Mouse (Mus musculus) c-Kit-positive CD71-positive TER-119-negative erythroid progenitor cells, embryonic 14.5 days (primary cell): ENCODE data around the gene 1110012L19Rik.
"Not testable (repeated sequence)": the region's sequence is repeated elsewhere in the genome, so short reads cannot be mapped to it uniquely, and the experiment has no call there.

Source experiments
- DNase-seq: peaks from one replicate; pipeline ENCODE4 v3.0.0-alpha.2; 2013; ENCODE audit warnings: low read depth

1110012L19Rik gene

DNA sequence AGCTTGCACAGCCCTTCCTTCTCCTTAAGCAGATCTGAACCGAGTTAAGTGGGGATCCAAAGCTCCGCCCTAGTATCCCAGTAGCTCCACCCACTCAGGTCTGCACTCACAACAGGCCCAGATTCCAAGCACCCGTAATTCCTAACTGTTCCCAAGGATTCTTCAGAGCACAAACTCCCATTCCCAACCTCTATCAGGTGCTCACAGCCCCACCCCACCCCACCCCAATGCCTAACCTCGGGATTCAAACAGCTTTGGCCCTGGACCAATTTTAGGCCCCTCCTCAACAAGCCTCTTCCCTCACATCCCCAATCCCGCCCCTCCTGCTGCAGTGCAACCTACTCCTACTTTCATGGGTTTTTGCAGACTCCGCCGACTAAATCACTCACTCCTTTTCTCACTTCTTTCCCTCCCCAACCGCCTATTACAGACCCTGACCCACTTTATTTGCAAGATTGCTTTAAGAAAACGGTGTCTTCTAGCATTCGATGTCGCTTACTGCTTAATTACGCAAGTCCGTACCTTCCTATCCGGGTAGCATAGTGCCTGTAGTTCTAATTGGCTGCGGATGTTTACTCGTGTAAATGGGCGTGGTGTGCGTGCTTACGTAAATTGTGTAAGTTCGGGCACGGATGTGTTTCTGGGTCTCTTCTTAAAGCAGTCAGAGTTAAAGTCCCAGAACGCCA, at the start of gene 1110012L19Rik:
Gene 1110012L19Rik (plus strand): TSS at position 602 of the 686 bp plus-strand sequence.
- DNase-seq: peak; percentile 72

DNA sequence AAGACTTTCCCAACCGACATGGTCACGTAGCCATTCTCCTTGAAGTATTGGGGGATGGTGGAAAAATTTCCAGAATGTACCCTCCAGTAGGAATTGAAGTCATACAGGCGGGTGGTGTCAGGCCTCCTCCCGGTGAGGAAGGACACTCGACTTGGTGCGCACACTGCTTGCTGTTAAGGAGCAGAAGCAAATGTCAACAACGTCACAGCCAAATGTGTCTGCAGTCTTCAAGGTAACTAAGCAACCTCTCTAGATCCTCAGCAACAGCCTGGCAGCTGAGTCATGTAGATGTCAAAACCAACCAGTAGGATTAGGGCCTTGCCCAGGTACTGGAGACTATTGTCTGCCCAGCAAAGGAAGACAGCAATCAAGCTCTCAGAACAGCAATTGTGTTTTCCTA, 22.7 kb upstream of the 1110012L19Rik start:
- DNase-seq: no peak

DNA sequence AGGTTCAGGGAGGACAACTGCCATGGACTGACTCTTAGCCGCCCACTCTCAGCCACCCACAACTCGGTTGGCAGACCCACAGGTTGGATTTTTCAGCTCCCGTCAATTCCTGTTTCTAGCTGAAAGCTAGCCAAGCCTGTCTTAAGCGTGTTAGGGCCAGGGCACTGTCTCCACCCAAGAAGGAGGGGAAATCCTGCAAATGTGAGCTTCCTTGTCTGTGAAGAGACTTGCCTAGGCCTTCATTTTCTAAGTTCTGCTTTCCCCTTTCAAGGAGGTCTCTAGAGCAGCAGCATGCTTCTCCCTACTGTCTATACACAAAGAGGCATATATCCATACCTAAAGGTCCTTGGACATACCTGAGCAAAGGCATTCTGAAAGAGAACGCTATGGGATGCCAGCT, 22.2 kb upstream of the 1110012L19Rik start:
- no peak for DNase-seq

DNA sequence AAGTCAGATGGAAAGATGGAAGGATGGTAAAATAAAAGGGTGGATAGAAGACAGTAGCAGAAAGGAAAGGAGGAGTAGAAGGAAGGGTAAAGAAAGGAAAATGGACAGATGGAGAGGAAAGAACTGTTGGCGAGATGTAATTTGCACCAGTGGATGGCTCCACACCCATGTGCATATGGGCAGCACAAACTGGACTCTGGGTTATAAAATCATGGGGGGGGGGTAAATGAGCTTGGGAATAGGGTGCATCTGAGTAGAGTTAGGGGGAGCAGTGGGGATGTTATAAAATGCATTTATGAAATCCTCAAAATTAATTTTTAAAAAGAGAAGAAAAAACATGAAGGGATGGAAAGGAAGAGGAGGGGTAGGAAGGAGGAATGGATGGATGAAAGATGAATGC, 21.5 kb upstream of the 1110012L19Rik start:
- no peak for DNase-seq

DNA sequence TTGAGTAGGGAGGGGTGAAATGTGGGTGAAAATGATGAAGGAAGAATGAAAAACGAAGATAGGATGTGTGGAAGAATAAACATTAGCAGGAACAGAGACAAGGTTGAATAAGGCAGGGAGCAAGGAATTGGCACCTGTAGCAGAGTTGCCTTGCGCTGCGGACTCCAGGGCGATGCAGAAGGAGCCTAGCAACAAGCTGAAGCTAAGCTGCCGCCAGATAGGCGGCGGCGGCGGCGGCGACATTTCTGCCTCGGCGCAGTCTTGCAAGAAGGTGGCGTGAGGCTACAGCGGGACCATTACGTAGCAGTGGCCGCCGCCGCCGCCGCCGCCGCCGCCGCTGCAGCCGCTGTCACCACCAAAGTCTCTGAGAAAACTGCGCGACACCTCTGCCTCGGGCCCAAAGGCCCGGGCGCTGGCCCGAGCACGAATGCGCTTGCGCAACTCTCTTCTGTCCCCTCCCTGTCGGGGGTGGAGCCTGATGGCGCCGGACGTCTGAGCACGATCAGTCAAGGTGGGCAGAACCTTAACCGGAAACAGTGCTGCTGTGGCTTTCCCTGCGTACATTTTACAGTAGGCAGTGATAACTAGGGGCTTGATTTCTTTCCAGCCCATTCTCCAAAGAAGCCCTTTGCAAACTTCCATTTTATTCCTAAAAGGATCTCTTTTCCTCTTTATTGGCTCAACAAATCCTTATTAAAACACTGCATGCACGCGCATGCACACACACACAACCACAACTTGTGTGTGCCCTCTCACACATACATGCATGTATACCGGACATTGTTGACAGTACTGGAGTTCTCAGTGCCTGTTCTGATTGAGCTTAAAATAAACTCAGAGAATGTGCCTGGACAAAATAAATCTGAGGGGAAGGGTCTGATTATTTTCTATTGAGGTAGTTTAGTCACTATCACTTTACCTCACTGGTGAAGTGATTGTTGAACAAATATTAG, 20.7 kb upstream of the 1110012L19Rik start, which contains the start of gene Ids:
Gene Ids (minus strand): TSS at position 424 of the 953 bp plus-strand sequence.
- DNase-seq: peak; percentile 70

DNA sequence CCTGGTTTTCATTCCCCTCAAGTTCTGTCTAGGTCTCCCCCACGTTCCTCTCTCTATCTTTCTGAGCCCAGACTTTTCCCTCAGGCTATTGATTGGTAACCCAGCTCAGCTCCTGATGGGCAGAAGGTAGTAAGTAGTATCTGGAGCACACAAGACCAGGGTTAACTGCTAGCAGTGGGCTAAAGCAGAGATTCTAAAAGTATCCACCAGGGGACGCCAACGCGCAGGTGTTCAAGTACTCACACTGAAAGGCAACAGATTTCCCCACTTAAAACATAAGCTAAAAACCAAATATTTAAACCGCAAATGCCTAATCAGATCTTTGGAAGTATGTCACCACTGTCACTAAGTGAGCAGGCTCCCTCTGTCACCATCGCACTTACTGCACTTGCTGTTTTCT, 15.9 kb upstream of the 1110012L19Rik start:
- DNase-seq: not testable (repeated sequence)

DNA sequence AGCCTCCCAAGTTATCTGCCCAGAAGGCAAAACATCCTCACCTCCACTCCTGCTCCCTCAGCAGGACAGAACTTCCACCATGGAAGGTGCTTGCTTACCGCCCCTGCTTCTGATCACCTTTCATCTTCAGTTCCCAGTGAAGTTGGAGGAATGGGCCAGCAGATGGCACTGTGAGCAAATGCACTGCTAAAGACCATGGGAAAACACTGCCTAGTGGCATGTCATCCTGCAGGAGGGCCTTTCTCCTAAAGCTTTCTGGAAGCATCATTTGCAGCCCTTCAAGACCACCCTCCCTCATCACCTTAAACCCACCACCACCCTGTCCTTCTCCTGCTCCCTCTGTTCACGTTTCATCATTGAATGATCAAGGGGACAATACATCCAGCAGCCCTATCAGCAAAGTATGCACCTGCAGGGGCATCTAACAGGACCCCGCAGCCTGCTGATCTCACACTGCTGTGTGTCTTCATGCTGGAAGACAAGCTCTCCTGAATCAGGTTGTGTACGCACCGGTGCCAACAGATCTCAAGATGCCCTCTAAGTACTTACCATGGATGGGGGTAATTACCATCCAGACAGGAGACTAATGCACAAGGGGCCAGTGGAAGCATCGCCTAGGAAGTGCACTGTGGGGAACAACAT, 11.1 kb upstream of the 1110012L19Rik start:
- not testable (repeated sequence) for DNase-seq

DNA sequence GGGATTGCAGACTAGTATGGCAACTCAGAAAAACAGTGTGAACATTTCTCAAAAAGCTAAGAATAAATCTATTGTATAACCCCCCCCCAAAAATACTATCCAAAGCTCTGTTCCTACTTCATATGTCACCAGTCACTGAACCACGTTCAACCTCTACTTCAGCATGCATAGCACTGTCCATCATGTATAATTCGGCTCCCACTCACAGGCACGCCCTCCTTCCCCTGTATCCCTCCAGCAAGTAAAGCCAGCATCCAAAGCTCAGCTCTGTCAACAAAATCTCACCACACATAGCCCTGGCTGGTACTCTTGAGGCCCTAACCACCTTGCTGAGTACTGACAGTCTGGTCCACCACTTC, 781 bp upstream of the 1110012L19Rik start:
- DNase-seq: no peak

DNA sequence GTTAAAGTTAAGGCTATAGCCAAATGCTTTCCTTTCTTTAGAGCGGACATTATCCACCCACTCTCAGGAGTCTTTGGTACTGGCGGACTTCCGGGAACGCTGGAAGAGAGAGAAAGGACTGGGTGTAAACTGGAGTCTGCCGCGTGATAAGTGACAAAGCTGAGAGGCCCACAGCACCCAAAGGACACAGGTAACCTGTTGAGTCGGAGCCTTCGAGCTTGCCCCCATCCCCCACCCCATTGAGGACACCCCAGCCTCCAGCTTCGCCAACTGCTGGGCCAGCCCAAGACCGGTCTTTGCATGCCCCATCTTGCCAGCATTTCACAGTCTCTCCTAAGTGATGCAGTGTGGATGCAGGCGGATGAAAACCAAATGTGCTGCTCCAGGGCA, 280 bp downstream of the 1110012L19Rik start:
- DNase-seq: no peak

DNA sequence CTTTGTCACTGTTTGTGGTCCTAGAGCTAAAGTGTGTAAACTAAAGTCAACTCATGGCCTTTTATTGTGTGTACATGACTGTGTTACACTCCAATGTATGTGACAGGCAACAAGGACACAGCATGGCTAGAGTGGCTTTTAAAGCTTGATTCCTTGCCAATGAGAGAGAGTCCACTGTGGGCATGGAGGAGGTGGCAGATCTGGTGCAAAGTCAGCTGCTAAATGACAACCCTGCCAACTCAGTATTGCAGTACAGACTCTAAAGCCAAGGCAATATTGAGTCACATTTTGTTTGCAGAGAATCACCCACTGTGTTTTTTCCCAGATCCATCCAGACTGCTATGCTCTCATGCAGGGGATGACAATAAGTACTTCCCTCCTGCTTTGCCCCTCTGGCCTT, 7.0 kb downstream of the 1110012L19Rik start:
- DNase-seq: not testable (repeated sequence)

DNA sequence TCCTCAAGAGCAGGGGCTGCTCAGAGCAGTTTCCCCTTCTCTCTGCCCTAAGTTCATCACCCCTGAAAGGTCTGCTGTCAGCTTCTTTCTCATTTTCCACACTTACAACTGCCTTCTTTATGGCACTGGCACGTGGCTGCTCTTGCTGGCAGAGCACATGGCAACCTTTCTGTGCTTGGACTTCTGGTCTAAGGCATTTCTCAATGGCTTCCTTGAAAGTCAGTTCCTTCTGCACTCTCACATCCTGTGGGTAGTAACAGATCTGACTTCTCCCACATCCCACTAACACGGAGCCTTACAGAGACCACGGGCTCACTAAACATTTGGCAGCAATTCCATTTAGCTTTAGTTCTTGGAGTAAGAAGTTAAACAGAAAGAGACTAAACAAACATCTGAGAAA, 39.8 kb downstream of the 1110012L19Rik start:
- DNase-seq: not testable (repeated sequence)
